Mouse (Mus musculus) fibroblast of lung, adult 2 months (primary cell): ENCODE measurements around the gene Wfdc18.

Source experiments
- DNase-seq: peaks from one replicate; pipeline ENCODE4 v3.0.0-alpha.2; 2011; ENCODE audit warnings: low read depth

Gene Wfdc18

DNA sequence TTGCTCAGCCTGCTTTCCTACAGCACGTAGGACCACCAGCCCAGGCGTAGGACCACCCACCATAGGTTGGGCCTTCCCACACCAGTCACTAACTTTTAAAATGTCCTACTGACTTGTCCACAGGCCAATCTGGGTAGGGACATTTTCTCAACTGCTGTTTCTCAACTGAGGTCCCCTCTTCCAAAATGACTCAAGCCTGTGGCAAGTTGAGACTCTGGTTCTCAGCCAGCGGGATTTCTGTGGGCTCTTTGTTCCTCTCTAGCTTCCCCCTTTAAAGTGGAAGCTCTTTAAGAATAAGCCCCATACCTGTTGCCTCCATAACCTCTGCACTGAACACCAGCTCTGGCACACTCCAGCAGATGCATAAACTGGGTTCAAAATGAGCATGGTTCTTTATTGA, 34.7 kb downstream of the Wfdc18 start:
- no peak for DNase-seq

GRCm38 (mm10) chr11:83746152-83746551, 37.3 kb downstream of the Wfdc18 start:
- DNase-seq = no peak

DNA sequence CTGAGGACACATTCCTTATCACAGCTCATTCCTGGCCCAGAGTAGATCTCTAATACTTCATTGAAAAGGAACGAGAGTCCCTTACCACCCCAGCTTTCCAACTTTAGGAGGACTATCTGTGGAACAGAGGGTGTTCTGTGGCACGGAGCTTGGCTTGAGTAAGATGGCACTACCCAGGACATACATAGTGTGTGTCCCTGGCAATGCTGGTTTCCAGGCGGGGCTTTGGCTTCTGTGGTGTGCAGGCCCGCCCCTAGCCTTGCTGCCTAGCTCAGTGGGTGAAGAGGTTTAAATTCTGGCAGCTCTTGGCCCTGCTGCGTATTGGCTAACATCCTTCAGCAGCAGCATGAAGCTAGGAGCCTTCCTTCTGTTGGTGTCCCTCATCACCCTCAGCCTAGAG, 37.9 kb downstream of the Wfdc18 start, which contains the start of gene Wfdc21:
Gene Wfdc21, plus strand, starts transcription at position 260 of the 400 bp plus-strand sequence.
- DNase-seq = no peak

- DNase-seq = no peak
These were observed 38.8 kb downstream of the Wfdc18 start for GRCm38 (mm10) chr11:83747376-83748265.

DNA sequence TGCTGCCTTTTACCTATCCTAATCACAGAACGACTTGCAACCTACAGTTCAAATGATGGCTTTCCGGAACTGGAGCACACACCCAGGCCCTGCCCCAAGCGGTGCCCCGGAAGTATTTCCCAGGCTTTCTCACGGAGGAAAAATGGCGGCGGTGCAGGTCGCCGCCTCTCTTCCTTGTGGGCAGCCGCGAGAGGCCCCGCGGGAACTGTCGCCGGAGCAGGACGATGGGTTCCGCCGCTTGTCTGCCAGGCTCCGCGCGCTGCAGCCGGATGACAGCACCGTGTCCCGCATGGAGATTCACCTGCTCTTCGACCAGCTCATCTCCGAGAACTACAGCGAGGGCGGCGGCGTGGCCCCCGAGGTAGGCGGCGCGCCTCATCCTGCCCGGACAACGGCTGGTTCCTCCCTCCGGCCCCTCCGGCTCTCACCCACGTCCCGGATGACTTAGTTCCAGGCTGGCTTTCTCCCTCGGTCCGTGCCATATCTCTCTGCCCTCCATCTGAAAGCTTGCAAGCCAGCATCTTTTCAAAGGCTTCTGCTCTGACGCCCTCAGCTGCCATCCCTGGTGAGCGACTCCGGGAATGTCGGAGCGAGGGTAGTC, 44.9 kb downstream of the Wfdc18 start, which contains the start of gene Heatr6:
Gene Heatr6, plus strand, starts transcription at position 116 of the 601 bp plus-strand sequence.
- DNase-seq = peak; percentile 69

DNA sequence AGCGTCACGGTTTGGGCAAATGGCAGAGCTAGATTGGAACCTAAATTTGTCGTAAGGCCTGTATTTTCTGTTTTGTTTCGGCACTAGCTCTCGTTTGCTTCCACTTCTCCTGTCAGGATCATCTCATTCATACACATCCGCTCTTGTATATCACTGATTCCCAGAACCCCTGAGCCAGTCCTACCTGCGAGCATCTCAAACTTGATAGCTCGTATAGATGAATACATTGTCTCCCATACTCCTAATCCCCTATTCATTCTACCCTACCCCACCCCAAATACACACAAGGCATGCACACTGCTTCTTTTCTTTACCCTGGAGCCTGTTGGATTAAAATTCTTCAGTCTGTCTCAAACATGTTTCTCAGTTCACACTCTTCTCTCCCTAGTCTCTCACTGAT, 45.4 kb downstream of the Wfdc18 start:
- DNase-seq = no peak
